Mouse (Mus musculus): ENCODE data around the gene Aprt. TPM values are rescaled to one million over a fixed set of nuclear protein-coding genes. Genes with fewer than 3 reads are reported as not detected.
A peak's percentile ranks its signal among the peaks of the same experiment; 100 is the strongest.

Gene Aprt
- polyA plus RNA-seq, 1 experiment = 95.4 TPM

DNA sequence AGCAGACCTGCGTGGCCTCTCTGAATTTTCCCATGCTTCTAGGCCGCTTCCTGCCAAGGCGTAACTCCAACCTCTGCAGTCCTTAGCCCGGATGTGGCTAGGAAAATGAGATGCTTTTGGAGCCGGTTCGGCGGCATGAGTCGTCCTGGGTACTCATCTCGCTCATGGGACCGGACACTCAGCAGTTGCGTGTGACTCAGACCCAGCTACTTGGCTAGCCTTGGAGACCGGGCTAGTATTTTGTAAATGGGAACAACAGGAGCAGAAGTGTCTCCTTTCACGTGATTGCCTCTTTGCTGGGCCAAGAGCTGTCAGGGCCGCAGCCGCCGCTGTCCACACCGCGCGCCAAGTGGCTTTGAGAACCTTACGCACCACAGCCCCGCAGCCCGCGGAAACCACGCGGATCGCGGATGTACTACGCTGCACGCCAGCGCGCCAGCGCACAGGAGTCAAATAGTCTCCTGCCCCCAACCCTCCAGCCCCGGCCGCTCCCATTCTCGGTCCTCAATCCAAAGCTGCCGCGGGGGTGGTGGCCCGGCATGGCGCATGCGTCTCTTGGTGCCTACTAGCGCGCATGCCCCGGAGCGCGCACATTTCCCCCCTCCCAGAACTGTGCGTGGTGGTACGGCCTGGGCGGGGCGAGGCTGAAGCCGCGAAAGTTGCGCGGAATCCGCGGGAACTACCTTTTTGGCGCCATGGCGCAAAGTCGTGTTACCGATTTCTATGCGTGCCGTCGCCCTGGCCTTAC, 9.2 kb downstream of the Aprt start, which contains the start of gene Cdt1:
Gene Cdt1 (plus strand): TSS at position 655 of the 748 bp plus-strand sequence.
- TF ChIP-seq POLR2A (IDR thresholded peaks at IDR 0.05; ENCODE audit: borderline replicate concordance, control insufficient read depth, low read depth, low read length) (peak; percentile 71), CTCF (IDR thresholded peaks at IDR 0.05; ENCODE audit: control insufficient read depth, insufficient read depth, low read length) (no peak)
- peak within 1 kb of the TSS; percentile 96 for H3K27ac ChIP-seq (ENCODE audit: control insufficient read depth, insufficient read depth, low read depth, low read length, poor library complexity)
- WGBS = under 1% methylated on average over 62 of the region's 62 CpGs
- peak within 1 kb of the TSS; percentile 95 for H3K4me3 ChIP-seq (replicated peaks; ENCODE audit: control insufficient read depth, low read depth, low read length)
- peaks cover 3% of the 10 kb centered on the region; the same call in 1 of the 2 replicates for H3K4me1 ChIP-seq (ENCODE audit: control insufficient read depth, insufficient read depth, low read length)

DNA sequence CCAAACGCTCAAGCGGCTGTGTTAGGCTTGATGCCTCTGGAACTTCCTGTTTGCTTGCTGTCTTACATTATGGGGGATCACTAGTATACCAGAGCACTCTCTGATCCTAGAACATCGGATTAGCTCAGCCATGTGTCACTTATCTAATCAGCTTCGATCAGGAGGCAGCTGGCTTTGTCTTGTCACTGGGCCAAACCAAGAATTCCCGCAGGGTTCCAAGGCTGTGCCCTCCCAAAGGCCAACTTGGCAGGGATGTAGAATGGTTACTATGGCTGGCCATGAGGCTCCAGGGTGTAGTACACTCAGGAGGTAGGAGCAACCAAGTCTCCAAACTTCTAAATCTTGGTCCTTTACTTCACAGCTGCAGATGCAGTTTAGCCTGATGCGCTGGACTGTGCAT, 9.9 kb downstream of the Aprt start:
- H3K4me1 ChIP-seq (ENCODE audit: control insufficient read depth, insufficient read depth, low read length) = peaks cover 3% of the 10 kb centered on the region; the same call in 1 of the 2 replicates
- TF ChIP-seq POLR2A (IDR thresholded peaks at IDR 0.05; ENCODE audit: borderline replicate concordance, control insufficient read depth, low read depth, low read length) (no peak), CTCF (IDR thresholded peaks at IDR 0.05; ENCODE audit: control insufficient read depth, insufficient read depth, low read length) (no peak)
- H3K4me3 ChIP-seq (replicated peaks; ENCODE audit: control insufficient read depth, low read depth, low read length) = peak overlapping the region; percentile 95
- 27% methylated on average over 6 of the region's 6 CpGs for WGBS
- peak overlapping the region; percentile 96 for H3K27ac ChIP-seq (ENCODE audit: control insufficient read depth, insufficient read depth, low read depth, low read length, poor library complexity)

DNA sequence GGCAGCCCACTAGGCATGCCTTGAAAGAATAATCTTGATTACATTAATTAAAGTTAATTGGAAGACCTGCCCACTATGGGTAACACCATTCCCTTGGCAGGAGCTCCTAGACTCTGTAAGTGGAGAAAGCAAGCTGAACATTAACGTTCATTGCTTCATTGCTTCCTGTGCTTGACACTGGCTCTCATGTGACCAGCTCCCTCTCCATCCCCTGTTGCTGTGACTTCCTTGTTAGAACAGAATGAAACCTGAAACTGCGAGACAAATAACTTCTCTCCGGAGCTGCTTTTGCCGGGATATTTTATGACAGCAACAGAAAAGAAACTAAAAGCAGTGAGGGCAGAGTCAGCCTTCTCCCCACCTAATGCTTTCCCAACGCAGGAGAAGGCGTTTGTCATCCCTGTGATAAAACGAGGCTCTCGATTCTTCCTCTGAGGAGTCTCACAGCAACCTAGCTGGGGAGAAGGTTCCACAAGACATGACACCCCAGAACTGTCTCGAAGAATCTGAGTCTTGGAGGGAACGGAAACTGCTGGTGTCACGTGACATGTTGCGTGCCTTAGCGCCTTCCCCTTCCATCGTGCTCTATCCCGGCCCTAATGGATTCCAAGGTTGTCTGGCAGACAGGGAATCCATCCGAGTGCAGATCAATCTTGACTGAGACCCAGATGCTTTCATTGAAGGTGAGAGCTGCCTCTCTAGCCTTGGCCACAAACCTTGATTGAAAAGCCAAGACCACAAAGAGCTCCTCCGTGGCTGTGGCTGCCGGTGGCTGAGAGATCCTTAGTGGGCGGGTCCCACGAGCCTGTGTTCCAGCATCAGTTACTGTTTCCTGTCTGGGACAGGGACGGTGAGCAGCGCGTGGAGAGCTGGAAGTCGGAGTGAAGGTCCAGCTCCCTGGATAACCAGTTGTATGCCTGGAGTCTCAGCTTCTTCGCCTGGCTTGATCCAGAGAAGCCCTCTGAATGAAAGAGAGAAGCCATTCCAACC, 12.1 kb downstream of the Aprt start:
- TF ChIP-seq CTCF (IDR thresholded peaks at IDR 0.05; ENCODE audit: control insufficient read depth, insufficient read depth, low read length) (no peak), POLR2A (IDR thresholded peaks at IDR 0.05; ENCODE audit: borderline replicate concordance, control insufficient read depth, low read depth, low read length) (0 out of 2 replicates have a peak, but pooled peaks have one; percentile 25)
- H3K4me3 ChIP-seq (replicated peaks; ENCODE audit: control insufficient read depth, low read depth, low read length) = peak overlapping the region; percentile 52
- H3K27ac ChIP-seq (ENCODE audit: control insufficient read depth, insufficient read depth, low read depth, low read length, poor library complexity) = peak overlapping the region; percentile 86
- WGBS = 43% methylated on average over 25 of the region's 25 CpGs
- H3K4me1 ChIP-seq (ENCODE audit: control insufficient read depth, insufficient read depth, low read length) = peaks cover 6% of the 10 kb centered on the region; the same call in 1 of the 2 replicates

DNA sequence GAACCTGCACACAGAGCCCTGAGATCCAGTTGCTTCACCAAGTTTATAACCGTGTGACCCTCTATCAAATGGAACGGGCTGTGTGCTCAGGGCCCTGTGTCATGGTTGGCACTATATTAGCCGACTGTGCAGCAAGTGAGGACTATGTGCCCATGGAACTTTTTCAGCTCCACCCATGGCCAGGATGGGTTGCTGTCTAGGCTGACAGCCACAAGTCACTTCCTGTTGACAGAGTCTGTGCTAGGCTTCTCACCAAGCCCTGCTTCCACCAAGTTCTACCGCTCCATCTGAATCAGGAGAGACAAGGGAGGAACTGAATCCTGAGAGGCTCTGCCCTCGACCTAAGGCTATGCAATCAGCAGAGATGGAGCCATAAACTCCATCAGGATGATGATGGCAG, 15.5 kb downstream of the Aprt start:
- no peak for TF ChIP-seq POLR2A (IDR thresholded peaks at IDR 0.05; ENCODE audit: borderline replicate concordance, control insufficient read depth, low read depth, low read length)
- no peak for TF ChIP-seq CTCF (IDR thresholded peaks at IDR 0.05; ENCODE audit: control insufficient read depth, insufficient read depth, low read length)
- WGBS = 23% methylated on average over 5 of the region's 5 CpGs
- Histone ChIP-seq H3K4me3 (replicated peaks; ENCODE audit: control insufficient read depth, low read depth, low read length) (no peak overlapping the region), H3K4me1 (ENCODE audit: control insufficient read depth, insufficient read depth, low read length) (peaks cover 14% of the 10 kb centered on the region), H3K27ac (ENCODE audit: control insufficient read depth, insufficient read depth, low read depth, low read length, poor library complexity) (peak overlapping the region; percentile 23; the same call in 1 of the 2 replicates)

DNA sequence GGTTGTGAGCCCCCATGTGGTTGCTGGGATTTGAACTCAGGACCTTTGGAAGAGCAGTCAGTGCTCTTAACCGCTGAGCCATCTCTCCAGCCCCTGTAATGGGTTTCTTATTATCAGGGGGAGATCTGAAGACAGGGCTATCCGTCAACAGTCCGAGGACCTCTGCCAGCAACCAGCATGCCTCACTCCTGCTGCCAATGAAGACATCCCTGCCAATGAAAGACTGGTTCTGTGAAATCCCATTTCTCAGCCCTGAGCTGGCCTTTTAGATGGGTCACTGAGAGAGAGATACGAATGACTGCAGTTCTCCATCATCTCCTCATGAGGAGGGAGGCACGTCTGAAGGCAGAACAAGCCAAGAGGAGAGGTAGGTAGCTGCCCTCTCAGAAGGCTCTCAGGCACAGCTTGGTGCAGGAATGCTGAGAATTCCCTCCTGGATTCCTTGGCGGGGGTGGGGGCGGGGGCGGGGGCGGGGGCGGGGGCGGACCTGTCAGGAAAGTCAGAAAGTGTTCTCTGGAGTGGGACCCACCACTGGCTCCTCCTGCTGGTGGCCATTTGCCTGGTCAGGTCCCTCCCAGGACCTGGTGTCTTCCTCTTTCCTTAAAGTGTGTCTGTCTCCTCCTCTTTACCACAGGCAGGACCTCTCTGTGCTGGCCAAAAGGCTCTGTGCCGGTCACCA, 17.9 kb downstream of the Aprt start:
- H3K27ac ChIP-seq (ENCODE audit: control insufficient read depth, insufficient read depth, low read depth, low read length, poor library complexity) = peak overlapping the region; percentile 64; the same call in 1 of the 2 replicates
- H3K4me3 ChIP-seq (replicated peaks; ENCODE audit: control insufficient read depth, low read depth, low read length) = no peak overlapping the region
- peaks cover 15% of the 10 kb centered on the region for H3K4me1 ChIP-seq (ENCODE audit: control insufficient read depth, insufficient read depth, low read length)
- TF ChIP-seq POLR2A (IDR thresholded peaks at IDR 0.05; ENCODE audit: borderline replicate concordance, control insufficient read depth, low read depth, low read length) = no peak
- no peak; the same call in 1 of the 2 replicates for TF ChIP-seq CTCF (IDR thresholded peaks at IDR 0.05; ENCODE audit: control insufficient read depth, insufficient read depth, low read length)
- 64% methylated on average over 7 of the region's 12 CpGs for WGBS

DNA sequence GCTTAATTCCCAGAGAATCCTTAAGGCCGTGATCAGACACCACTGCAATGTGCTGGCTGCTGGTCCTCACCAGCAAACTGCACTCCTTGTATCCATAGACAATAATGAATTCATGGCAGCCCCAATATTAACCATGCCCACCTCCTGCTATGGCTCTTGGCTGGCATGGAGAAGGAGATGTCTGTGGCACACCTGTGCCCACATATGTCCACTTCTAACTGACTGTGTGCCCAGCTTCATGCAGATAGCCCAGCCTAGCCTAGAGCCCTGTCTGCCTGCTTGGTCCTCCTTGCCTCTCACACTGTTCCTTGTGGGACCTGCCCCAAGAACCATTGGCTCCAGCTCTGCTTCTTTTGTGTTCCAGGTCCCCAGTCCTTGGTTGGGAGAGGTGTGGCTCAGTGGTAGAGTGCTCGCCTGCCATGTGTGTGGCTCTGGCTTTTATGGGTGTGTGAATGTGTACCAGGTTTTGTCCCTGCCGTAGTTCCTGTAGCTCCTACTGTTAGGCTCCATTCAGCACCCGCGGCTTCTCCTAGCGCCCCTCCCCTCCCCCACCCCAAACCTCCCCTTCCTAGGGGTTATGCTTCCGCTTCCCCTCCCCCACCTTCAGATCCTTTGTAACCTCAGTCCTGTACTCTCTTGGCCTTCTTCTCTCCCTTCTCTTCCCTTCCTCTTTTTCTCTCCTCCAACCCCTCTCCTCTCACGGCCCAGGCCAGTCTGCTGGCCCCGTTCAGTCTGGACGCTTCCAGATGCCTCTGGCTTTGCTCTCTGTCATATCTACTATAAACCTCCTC, 19.3 kb downstream of the Aprt start:
- WGBS = 15% methylated on average over 10 of the region's 10 CpGs
- no peak overlapping the region for H3K4me3 ChIP-seq (replicated peaks; ENCODE audit: control insufficient read depth, low read depth, low read length)

More for the DNA sequence above, 19.3 kb downstream of the Aprt start:
- TF ChIP-seq CTCF (IDR thresholded peaks at IDR 0.05; ENCODE audit: control insufficient read depth, insufficient read depth, low read length) = no peak
- TF ChIP-seq POLR2A (IDR thresholded peaks at IDR 0.05; ENCODE audit: borderline replicate concordance, control insufficient read depth, low read depth, low read length) = no peak
- Histone ChIP-seq H3K27ac (ENCODE audit: control insufficient read depth, insufficient read depth, low read depth, low read length, poor library complexity) (peak overlapping the region; percentile 77), H3K4me1 (ENCODE audit: control insufficient read depth, insufficient read depth, low read length) (peaks cover 15% of the 10 kb centered on the region)
